Mouse (Mus musculus): ENCODE data around the gene Sema3e. TPM values are rescaled to one million over a fixed set of nuclear protein-coding genes. Genes with fewer than 3 reads are reported as not detected.

Gene Sema3e
- total RNA-seq, 2 experiments from 2014 or later = 12.2 to 13.0 TPM

DNA sequence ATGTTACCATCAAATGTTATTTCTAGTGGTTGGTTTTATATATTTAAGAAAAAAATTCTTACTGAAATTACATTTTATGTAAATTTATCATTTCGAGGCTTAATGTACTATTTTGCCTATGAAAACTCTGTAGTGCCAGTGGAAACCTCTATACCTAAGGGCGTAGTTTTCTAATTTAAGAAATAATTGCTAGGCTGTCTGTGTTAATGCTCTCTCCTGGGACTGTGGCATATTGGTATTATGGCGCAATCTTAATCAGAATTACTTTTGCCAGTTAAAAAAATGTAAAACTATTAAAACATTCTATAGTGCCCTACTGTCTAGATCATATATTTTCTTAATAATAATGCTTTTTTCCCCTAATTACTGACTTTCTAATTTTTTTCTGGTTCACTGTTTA is 138.2 kb downstream of the Sema3e start:
- TF ChIP-seq CTCF (IDR thresholded peaks at IDR 0.05) = no peak
- intact Hi-C loops (cut with DNase I) = no loop called here
- Histone ChIP-seq H3K4me3 (no peak overlapping the region), H3K27ac (no peak overlapping the region)
- DNase-seq (ENCODE audit: extremely low spot score in 1 of 2, low spot score in 2 of 2) = no peak

DNA sequence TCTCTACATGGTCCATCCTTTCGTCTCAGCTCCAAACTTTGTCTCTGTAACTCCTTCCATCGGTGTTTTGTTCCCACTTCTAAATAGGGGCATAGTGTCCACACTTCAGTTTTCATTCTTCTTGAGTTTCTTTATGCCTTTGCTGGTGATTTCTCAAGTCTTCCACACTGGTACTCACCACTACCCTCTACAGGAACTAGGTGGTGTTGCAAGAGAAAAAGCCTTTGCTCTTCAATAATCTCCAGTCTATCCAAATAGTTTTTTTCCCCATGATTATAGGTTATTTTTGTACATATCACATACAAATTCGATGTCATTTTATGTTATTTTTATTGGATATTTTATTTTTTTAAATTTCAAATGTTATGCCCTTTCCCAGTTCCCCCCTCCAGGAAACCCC is 142.7 kb downstream of the Sema3e start:
- Histone ChIP-seq H3K27ac (no peak overlapping the region), H3K4me3 (no peak overlapping the region)
- DNase-seq (ENCODE audit: extremely low spot score in 1 of 2, low spot score in 2 of 2) = no peak
- peak; percentile 16; the same call in 1 of the 2 replicates for TF ChIP-seq CTCF (IDR thresholded peaks at IDR 0.05)
- intact Hi-C loops (cut with DNase I) = no loop called here

DNA sequence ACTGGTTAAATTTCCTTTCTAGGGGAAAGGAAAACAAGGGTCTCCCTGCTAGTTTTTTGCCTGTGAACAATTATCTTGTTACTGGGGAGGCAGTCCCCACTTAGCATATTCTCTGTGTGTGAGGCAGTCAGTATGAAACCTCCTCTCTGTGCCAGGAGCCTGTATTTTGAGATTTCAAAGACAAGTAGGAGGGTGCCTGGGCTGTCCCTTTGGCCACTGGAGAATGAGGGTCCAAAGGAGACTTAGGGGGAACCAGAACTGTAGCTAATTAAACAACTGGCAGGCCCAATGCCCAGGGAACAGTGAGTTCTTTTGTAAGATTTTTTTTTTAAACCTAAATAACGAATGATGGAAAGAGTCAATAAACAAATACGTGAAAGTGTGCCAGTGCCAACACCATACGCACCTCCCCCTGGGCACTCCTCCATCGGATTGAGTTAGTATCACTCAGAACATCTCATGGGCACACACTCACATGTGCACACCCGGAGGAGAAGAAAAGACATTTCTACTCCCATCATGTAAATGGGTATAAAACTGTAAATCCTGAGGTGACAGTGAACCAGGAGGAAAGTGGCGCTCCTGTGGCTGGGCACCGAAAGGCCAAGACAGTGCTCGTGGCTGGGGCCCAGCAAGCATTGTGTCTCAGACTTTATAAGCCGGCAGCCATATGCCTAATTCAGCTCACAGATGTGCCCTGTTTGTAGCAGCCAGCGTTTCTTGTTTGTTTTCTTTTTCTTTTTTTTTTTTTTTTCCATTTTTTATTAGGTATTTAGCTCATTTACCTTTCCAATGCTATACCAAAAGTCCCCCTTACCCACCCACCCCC is 148.5 kb downstream of the Sema3e start:
- Histone ChIP-seq H3K27ac (no peak overlapping the region), H3K4me3 (no peak overlapping the region)
- no peak for DNase-seq (ENCODE audit: extremely low spot score in 1 of 2, low spot score in 2 of 2)
- TF ChIP-seq CTCF (IDR thresholded peaks at IDR 0.05) = no peak
- intact Hi-C loops (cut with DNase I) = no loop called here

DNA sequence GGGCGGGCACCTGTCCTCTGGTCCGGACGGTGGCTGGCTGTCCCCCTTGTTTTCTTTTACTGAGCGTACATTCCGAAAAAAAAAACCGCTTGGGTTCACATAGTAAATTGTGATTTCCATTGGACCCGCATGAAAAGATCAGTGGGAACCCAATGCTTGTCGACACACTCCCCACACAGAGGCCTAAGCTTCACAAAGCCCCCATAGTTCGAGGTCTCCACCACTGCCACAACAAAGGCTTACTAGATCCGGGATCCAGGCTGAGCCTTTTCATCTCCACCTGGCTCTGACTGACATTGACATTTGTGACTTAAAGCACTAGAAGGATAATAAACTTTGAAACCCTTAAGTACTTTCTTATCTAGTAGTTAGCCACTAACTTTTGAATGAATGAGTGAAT is 155.5 kb downstream of the Sema3e start:
- TF ChIP-seq CTCF (IDR thresholded peaks at IDR 0.05) = no peak
- intact Hi-C loops (cut with DNase I) = no loop called here
- Histone ChIP-seq H3K27ac (no peak overlapping the region), H3K4me3 (no peak overlapping the region)
- no peak for DNase-seq (ENCODE audit: extremely low spot score in 1 of 2, low spot score in 2 of 2)

DNA sequence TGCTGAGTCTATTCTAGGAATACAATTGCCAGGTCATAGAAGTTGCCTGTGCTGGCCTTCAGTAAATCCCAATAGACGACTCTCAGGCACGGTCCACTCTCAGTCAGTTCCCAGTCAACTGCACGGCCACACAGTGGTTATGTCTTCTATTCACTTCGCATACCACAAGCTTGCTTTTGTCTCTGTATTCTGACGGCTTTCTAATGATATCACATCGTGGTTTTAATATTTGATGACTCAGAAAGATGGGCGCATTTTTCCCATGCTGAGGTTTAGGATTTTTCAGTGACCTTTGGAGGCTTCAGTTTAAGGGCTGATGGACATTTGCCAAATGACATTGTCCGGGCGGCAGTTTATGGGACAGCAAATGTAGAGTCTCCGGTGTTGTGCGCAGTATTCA is 157.1 kb downstream of the Sema3e start:
- no peak overlapping the region for H3K4me3 ChIP-seq
- no peak for TF ChIP-seq CTCF (IDR thresholded peaks at IDR 0.05)
- intact Hi-C loops (cut with DNase I) = no loop called here
- no peak for DNase-seq (ENCODE audit: extremely low spot score in 1 of 2, low spot score in 2 of 2)
- H3K27ac ChIP-seq = no peak overlapping the region

DNA sequence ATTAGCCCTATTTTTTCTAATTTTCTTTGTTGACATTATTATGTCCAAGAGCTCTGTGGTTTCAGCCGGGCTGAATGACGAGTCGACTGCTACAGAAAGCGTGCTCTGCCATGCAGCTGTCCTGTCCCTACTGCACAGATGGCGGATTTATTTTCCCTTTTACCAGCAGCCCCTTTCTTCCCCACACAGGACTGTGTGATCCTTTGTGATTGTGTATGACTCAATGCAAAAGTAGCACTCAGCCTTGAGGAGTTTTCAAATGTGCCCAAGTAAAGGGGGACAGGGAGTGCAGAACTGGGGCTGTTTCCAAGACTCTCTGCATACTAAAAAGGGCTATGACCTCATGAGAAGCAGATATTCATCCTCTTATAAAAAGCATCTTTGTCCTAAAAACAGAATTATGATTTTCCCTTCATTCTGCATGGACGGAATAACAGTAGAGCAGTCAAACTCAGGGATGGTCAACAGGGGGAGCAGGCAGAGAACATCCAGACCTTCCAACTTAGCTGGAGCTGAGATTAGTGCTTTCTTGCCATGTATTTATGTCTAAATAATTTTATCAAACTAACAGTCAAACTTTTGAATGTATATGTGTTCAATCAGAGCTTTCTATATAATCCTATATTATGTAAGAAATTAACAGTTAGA is 170.2 kb downstream of the Sema3e start:
- intact Hi-C loops (cut with DNase I) = no loop called here
- peak; percentile 22 for TF ChIP-seq CTCF (IDR thresholded peaks at IDR 0.05)
- DNase-seq (ENCODE audit: extremely low spot score in 1 of 2, low spot score in 2 of 2) = no peak
- H3K4me3 ChIP-seq = no peak overlapping the region
- no peak overlapping the region for H3K27ac ChIP-seq

DNA sequence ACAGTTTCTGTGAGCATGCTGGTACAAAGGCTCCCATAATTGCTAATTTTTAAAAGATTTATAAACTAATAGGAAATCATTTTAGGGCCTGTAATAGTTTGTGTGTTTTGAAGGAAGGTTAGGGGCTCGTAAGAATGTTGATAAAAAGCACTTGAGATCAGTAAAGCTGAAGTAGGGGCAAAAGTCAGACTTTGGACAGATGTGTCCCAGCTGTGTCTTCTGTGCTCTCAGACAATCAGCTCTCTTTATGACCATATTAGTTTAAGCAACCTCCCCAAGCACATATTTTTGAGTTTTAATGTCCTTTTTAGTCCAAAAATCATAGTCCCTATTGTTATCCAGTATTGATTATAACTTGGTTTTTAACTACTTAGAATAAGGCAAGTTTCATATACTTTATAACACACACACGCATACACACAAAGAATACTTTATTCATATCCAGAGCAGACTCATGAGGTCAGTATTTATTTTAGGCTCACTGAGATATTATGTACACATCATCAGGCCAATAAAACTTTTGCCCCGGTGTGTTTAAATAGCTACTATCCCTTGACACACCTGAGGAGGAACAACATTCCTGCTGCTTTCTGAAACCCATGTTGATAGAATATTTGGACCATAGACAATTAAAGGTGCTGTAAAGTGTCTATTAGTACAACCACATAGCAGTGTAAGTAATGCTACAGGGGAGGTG is 173.4 kb downstream of the Sema3e start:
- intact Hi-C loops (cut with DNase I) = no loop called here
- no peak overlapping the region for H3K4me3 ChIP-seq
- TF ChIP-seq CTCF (IDR thresholded peaks at IDR 0.05) = no peak
- no peak overlapping the region for H3K27ac ChIP-seq
- DNase-seq (ENCODE audit: extremely low spot score in 1 of 2, low spot score in 2 of 2) = no peak

DNA sequence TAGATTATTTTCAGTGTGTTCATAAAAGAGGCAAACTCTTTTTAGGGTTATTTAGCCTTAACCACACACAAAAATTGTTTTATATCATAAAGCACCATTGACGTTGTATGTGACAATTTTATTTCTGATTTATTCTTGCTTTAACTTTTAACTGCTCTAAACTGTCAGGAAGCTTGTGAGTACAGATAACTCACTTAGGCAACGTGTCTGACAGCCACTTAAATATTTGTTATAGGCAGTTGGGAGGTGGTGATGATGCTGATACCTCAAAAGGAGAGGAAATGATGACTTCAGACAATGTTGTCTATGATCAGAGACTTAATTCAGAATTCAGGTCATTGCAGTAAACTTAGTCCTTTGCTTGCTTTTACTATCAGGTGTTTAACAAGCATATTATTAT is 181.7 kb downstream of the Sema3e start:
- DNase-seq (ENCODE audit: extremely low spot score in 1 of 2, low spot score in 2 of 2) = no peak
- no peak for TF ChIP-seq CTCF (IDR thresholded peaks at IDR 0.05)
- Histone ChIP-seq H3K4me3 (no peak overlapping the region), H3K27ac (no peak overlapping the region)
- intact Hi-C loops (cut with DNase I) = no loop called here

DNA sequence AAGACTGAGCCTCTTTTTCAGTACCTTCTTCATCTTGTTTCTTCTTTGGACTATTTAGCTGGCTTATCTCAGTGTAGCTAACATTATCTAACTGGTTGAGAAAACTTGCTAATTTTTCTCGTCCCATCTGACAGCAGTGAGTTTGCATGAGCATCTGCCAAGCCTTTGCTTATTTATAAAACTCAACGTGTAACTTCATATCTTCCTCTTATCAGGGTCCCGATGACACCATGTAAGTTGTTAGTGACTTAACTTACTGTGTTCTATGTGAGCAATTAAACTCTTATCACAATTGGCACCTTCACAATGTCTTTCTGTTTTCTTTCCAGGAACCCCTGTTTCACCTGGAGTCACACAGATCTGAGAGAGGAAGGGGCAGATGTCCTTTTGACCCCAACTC is 184.9 kb downstream of the Sema3e start:
- TF ChIP-seq CTCF (IDR thresholded peaks at IDR 0.05) = no peak
- no peak for DNase-seq (ENCODE audit: extremely low spot score in 1 of 2, low spot score in 2 of 2)
- intact Hi-C loops (cut with DNase I) = loop anchor here (10.0 kb wide), 2 partner anchors 185 to 275 kb away; partner anchors contain the start of gene Sema3e
- Histone ChIP-seq H3K4me3 (no peak overlapping the region), H3K27ac (no peak overlapping the region)

DNA sequence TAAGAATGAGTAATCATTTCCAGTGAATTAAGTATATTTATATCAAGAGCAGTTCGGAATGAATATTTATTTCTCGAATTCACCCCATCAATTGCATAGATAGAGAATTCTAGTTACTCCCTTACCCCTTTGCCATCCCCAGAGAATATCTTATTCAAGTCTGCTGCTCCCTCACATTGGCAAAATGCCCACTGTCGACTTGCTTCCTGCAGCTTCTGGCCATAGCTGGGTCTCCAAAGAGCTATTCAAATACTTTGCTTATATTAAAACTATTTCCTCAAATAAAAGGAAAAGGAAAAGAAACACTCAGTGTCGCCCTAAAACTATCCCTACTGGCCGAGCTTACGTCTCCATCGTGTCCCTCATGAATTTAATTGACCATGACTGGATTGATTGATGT is 191.1 kb downstream of the Sema3e start:
- TF ChIP-seq CTCF (IDR thresholded peaks at IDR 0.05) = no peak
- Histone ChIP-seq H3K4me3 (no peak overlapping the region), H3K27ac (no peak overlapping the region)
- DNase-seq (ENCODE audit: extremely low spot score in 1 of 2, low spot score in 2 of 2) = no peak
- intact Hi-C loops (cut with DNase I) = loop anchor here (5.0 to 10.0 kb wide), 3 partner anchors 191 to 1654 kb away; partner anchors contain the start of gene Sema3e

DNA sequence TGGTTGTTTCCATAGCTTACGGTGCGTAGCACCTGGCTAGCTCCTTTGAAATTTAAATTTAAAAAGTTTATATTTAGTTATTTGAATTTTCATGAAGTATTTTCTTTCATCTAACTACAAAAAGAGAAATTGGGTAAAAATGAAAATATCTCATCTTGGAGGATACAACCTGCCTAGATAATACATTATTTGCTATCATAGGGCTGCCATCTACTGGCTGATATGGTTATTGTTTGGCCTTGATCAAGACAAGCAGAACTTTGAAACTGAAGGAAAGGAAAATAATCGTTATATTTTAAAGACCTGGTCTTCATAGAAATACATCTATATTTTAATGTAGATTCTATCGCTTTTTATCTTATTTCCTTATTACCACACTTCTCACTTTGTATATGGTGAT is 193.6 kb downstream of the Sema3e start:
- Histone ChIP-seq H3K4me3 (no peak overlapping the region), H3K27ac (no peak overlapping the region)
- TF ChIP-seq CTCF (IDR thresholded peaks at IDR 0.05) = peak; percentile 81
- intact Hi-C loops (cut with DNase I) = loop anchor here (2.0 to 10.0 kb wide), 4 partner anchors 194 to 1656 kb away; partner anchors contain the start of gene Sema3e
- peak in 1 of 2 experiments; percentile 20 for DNase-seq (ENCODE audit: extremely low spot score in 1 of 2, low spot score in 2 of 2)

DNA sequence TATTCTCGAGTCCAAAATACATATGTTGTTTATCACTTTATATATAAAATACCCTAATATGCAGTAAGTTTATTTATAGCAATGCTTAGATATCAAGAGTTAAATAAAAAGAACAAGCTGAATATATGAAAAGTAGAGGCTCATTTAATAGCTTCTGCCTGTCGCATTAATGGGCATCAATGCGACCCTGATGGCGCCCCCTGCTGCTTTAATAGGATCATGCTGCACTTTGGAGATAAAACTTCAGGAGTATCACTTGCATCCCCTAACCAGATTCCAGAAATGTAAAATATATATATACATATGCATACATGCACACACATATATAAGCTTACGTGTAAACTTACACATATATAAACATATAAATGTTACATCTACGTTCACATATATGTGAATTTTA is 199.4 kb downstream of the Sema3e start:
- peak; percentile 5 for TF ChIP-seq CTCF (IDR thresholded peaks at IDR 0.05)
- Histone ChIP-seq H3K27ac (no peak overlapping the region), H3K4me3 (no peak overlapping the region)
- no peak for DNase-seq (ENCODE audit: extremely low spot score in 1 of 2, low spot score in 2 of 2)
- intact Hi-C loops (cut with DNase I) = loop anchor here (2.0 kb wide), 1 partner anchor 66 kb away; no protein-coding TSS in a partner anchor

Measured in left cerebral cortex, adult 2 months (tissue).